Mouse (Mus musculus) liver, postnatal 0 days (tissue): Measurements from ENCODE around the gene Cdh12.

Source experiments
- CTCF ChIP-seq: sonication (generic); IDR thresholded peaks from 2 replicates; pipeline ENCODE4 v1.5.1; 2016; ENCODE audit warnings: antibody characterized with exemption, low read depth
- EP300 ChIP-seq: IDR thresholded peaks from 2 replicates; pipeline ENCODE4 v1.6.1; 2016; ENCODE audit warnings: antibody characterized with exemption, low read depth, mild to moderate bottlenecking

GRCm38 (mm10) chr15:21153602-21154001 is 704.5 kb downstream of the Cdh12 start:
- TF ChIP-seq CTCF (no peak), EP300 (no peak)
